Mouse (Mus musculus) stomach, postnatal 0 days (tissue): ENCODE measurements around the gene Mrpl46. TPM values are rescaled to one million over a fixed set of nuclear protein-coding genes. Genes with fewer than 3 reads are reported as not detected.

ENCODE experiments used
- ATAC-seq: fragments of 200-750 bp; cut with Nextera tagmentation; 2 replicates; pipeline ENCODE4 v1.8.0; 2017; ENCODE audit not compliant: low FRiP score, low TSS enrichment
- DNase-seq: peaks from one replicate; pipeline ENCODE4 v3.0.0-alpha.2; 2016; ENCODE audit warnings: low spot score
- H3K27ac ChIP-seq: fragments of 300-500 bp; sonication (generic); replicated peaks from 2 replicates; pipeline ENCODE4 v1.5.1; 2014; ENCODE audit warnings: mild to moderate bottlenecking, control low read depth
- H3K27me3 ChIP-seq: fragments of 300-500 bp; sonication (generic); 2 replicates; pipeline ENCODE4 v1.6.1; 2014; ENCODE audit warnings: low read length; ENCODE audit not compliant: control insufficient read depth, insufficient read depth
- H3K36me3 ChIP-seq: fragments of 300-500 bp; sonication (generic); 2 replicates; pipeline ENCODE4 v1.6.1; 2014; ENCODE audit warnings: low read length, mixed read lengths; ENCODE audit not compliant: control insufficient read depth, insufficient read depth
- H3K4me1 ChIP-seq: fragments of 300-500 bp; sonication (generic); replicated peaks from 2 replicates; pipeline ENCODE4 v1.6.1; 2014; ENCODE audit warnings: antibody characterized with exemption; ENCODE audit not compliant: control insufficient read depth, insufficient read depth
- H3K4me2 ChIP-seq: fragments of 300-500 bp; sonication (generic); replicated peaks from 2 replicates; pipeline ENCODE4 v1.6.1; 2014; ENCODE audit warnings: low read depth, mild to moderate bottlenecking, control low read depth, moderate library complexity
- H3K4me3 ChIP-seq: fragments of 300-500 bp; sonication (generic); 2 replicates; pipeline ENCODE4 v1.5.1; 2014; ENCODE audit warnings: low read depth, low read length, control low read depth
- H3K9ac ChIP-seq: fragments of 300-500 bp; sonication (generic); 2 replicates; pipeline ENCODE4 v1.6.1; 2014; ENCODE audit warnings: mild to moderate bottlenecking, low read length, control low read depth, mixed read lengths
- H3K9me3 ChIP-seq: fragments of 300-500 bp; sonication (generic); 2 replicates; pipeline ENCODE4 v1.6.1; 2016; ENCODE audit warnings: low read length; ENCODE audit not compliant: control insufficient read depth
- CTCF ChIP-seq: IDR thresholded peaks from 2 replicates; pipeline ENCODE4 v1.5.1; 2016; ENCODE audit warnings: antibody characterized with exemption, low read depth, mild to moderate bottlenecking, moderate library complexity
- EP300 ChIP-seq: optimal IDR thresholded peaks from 2 replicates; pipeline ENCODE3; 2016; ENCODE audit warnings: antibody characterized with exemption
- WGBS: fragments of 180-500 bp; shearing (Covaris S2); extraction: QIAGEN DNeasy Blood & Tissue Kit; methylation state at CpG from one replicate; pipeline ENCODE4 v1.1.7; 2014; 5-methylcytosine and 5-hydroxymethylcytosine counted together
- polyA plus RNA-seq: library from polyadenylated mRNA; unstranded; fragments of >200 nt; fragmentation: Nextera tagmentation; extraction: Ambion mirVana; gene quantifications from 2 replicates; pipeline ENCODE4 v1.2.1, GENCODE M21; 2015

Gene Mrpl46
- polyA plus RNA-seq, 1 experiment from 2014 or later, result 55.5 TPM

GRCm38 (mm10) chr7:78813791-78814190 is 30.5 kb upstream of the Mrpl46 start:
- no peak for TF ChIP-seq CTCF
- TF ChIP-seq EP300, result no peak
- ATAC-seq, result no peak

GRCm38 (mm10) chr7:78807192-78807591 is 23.9 kb upstream of the Mrpl46 start:
- no peaks in the 10 kb centered on the region for H3K36me3 ChIP-seq
- no peaks in the 10 kb centered on the region for H3K4me1 ChIP-seq
- no peak overlapping the region for H3K9ac ChIP-seq
- H3K27ac ChIP-seq, result no peak overlapping the region; the same call in 1 of the 2 replicates
- no peak for ATAC-seq
- no peak overlapping the region for H3K4me3 ChIP-seq
- no peaks in the 10 kb centered on the region for H3K9me3 ChIP-seq
- no peaks in the 10 kb centered on the region for H3K27me3 ChIP-seq
- 39% methylated on average over 4 of the region's 4 CpGs for WGBS
- no peak overlapping the region for H3K4me2 ChIP-seq
- DNase-seq, result no peak
- no peak for TF ChIP-seq CTCF
- no peak for TF ChIP-seq EP300

More at GRCm38 (mm10) chr7:78813791-78814190, 30.5 kb upstream of the Mrpl46 start:
- WGBS, result 82% methylated on average over 6 of the region's 6 CpGs
- no peak overlapping the region for H3K4me2 ChIP-seq
- DNase-seq, result no peak
- no peaks in the 10 kb centered on the region for H3K4me1 ChIP-seq
- no peaks in the 10 kb centered on the region for H3K36me3 ChIP-seq
- H3K9ac ChIP-seq, result no peak overlapping the region
- H3K27ac ChIP-seq, result no peak overlapping the region
- no peaks in the 10 kb centered on the region for H3K27me3 ChIP-seq
- H3K9me3 ChIP-seq, result no peaks in the 10 kb centered on the region
- no peak overlapping the region for H3K4me3 ChIP-seq

- no peaks in the 10 kb centered on the region for H3K9me3 ChIP-seq
- H3K27me3 ChIP-seq, result no peaks in the 10 kb centered on the region
- no peaks in the 10 kb centered on the region for H3K36me3 ChIP-seq
- TF ChIP-seq CTCF (peak; percentile 44; the same call in 1 of the 2 replicates), EP300 (no peak)
- H3K4me2 ChIP-seq, result no peak overlapping the region
- DNase-seq (peak; percentile 53), ATAC-seq (peak; percentile 66)
- no peak overlapping the region for H3K4me3 ChIP-seq
- H3K27ac ChIP-seq, result no peak overlapping the region
- H3K9ac ChIP-seq, result no peak overlapping the region
- no peaks in the 10 kb centered on the region for H3K4me1 ChIP-seq
- 57% methylated on average over 3 of the region's 3 CpGs for WGBS
Observed at GRCm38 (mm10) chr7:78803841-78804240, 20.5 kb upstream of the Mrpl46 start.

GRCm38 (mm10) chr7:78799730-78800496 is 16.6 kb upstream of the Mrpl46 start:
- no peaks in the 10 kb centered on the region for H3K36me3 ChIP-seq
- DNase-seq (no peak), ATAC-seq (no peak)
- H3K9me3 ChIP-seq, result no peaks in the 10 kb centered on the region
- WGBS, result 76% methylated on average over 8 of the region's 9 CpGs
- no peaks in the 10 kb centered on the region for H3K27me3 ChIP-seq
- H3K4me1 ChIP-seq, result no peaks in the 10 kb centered on the region
- H3K4me2 ChIP-seq, result no peak overlapping the region
- H3K4me3 ChIP-seq, result no peak overlapping the region
- no peak overlapping the region for H3K9ac ChIP-seq
- no peak overlapping the region for H3K27ac ChIP-seq
- TF ChIP-seq EP300 (no peak), CTCF (no peak)

- no peak for DNase-seq
- no peak overlapping the region for H3K4me2 ChIP-seq
- H3K9ac ChIP-seq, result no peak overlapping the region
- WGBS, result 52% methylated on average over 8 of the region's 9 CpGs
- H3K4me3 ChIP-seq, result no peak overlapping the region
- H3K4me1 ChIP-seq, result no peaks in the 10 kb centered on the region
- H3K27ac ChIP-seq, result no peak overlapping the region
- ATAC-seq, result no peak
- H3K9me3 ChIP-seq, result no peaks in the 10 kb centered on the region
- TF ChIP-seq EP300, result no peak
- TF ChIP-seq CTCF, result no peak
- H3K27me3 ChIP-seq, result no peaks in the 10 kb centered on the region
- H3K36me3 ChIP-seq, result no peaks in the 10 kb centered on the region
Observed at GRCm38 (mm10) chr7:78797843-78798455, 14.6 kb upstream of the Mrpl46 start.

GRCm38 (mm10) chr7:78796624-78797023 is 13.3 kb upstream of the Mrpl46 start:
- no peaks in the 10 kb centered on the region for H3K4me1 ChIP-seq
- H3K27ac ChIP-seq, result no peak overlapping the region
- H3K9me3 ChIP-seq, result no peaks in the 10 kb centered on the region
- H3K9ac ChIP-seq, result no peak overlapping the region
- H3K4me3 ChIP-seq, result no peak overlapping the region
- H3K4me2 ChIP-seq, result no peak overlapping the region
- WGBS, result 80% methylated on average over 3 of the region's 3 CpGs
- ATAC-seq, result no peak
- no peaks in the 10 kb centered on the region for H3K36me3 ChIP-seq
- no peak for TF ChIP-seq EP300
- no peak for TF ChIP-seq CTCF
- H3K27me3 ChIP-seq, result no peaks in the 10 kb centered on the region
- DNase-seq, result no peak
